Mouse (Mus musculus) liver, adult 2 months (tissue): ENCODE measurements around the gene Gm10717.
"Not testable (repeated sequence)": the region's sequence is repeated elsewhere in the genome, so short reads cannot be mapped to it uniquely, and the experiment has no call there.

Experiments
- CTCF ChIP-seq: fragments of 200-500 bp; IDR thresholded peaks from 2 replicates; pipeline ENCODE4 v1.5.1; 2011; ENCODE audit warnings: low read depth, low read length, control low read depth
- POLR2A ChIP-seq: fragments of 200-500 bp; IDR thresholded peaks from 2 replicates; pipeline ENCODE4 v1.6.1; 2011; ENCODE audit warnings: low read length, control low read depth; ENCODE audit not compliant: insufficient read depth; ENCODE audit errors: extremely low read depth

GRCm38 (mm10) chr9:3006636-3007035 lies 18.6 kb upstream of the Gm10717 start:
- TF ChIP-seq CTCF, POLR2A: not testable (repeated sequence)
